Mouse (Mus musculus) adrenal gland, adult (tissue): ENCODE data around the gene Gm5741.
"Not testable (repeated sequence)": the region's sequence is repeated elsewhere in the genome, so short reads cannot be mapped to it uniquely, and the experiment has no call there.

Experiments used
- DNase-seq, 2 experiments: peaks; one replicate each; pipeline ENCODE4 v3.0.0; 2022 to 2023; ENCODE audit warnings: low spot score in 1 of 2; ENCODE audit not compliant: inconsistent age in 2 of 2

Gene Gm5741

DNA sequence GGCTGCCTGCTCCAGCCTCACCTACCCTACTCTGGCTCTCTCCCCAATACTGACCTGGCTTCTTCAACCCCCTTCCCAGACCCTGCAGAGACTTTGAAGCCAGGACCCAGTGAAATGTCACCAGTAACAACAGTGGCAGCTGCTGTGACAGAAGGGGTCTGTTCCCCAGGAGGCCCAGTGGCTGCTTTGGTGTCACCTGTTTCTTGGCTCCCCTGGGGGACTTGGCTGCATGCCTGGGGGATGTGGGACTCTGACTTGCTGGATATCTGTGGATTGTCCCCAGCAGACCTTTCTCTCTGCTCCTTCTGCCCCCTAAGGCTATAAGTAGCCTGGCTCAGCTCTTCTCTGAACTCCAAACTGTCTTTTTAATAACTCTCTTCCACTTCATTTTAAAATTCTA is at the start of gene Gm5741:
TSS of gene Gm5741 (minus strand) at position 1 of the 400 bp plus-strand sequence.
- no peak for DNase-seq

DNA sequence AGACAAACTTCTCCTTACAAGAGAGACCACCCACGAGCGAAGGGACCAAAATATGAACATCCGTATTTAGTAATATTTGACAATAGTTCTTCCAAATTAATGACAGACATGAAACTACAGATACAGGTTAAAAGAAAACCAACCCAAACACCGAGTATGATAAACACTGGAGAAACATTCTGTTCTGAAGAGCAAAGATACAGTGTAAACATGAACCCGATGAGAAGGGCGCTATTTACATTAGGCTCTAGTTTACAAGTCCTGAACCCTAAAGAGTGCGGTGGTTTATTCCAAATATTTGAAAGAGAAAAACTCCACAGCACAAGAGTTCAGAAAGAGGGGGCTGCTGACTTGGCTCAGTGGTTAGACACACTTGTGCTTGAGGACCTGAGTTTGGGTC is 49.2 kb upstream of the Gm5741 start:
- no peak for DNase-seq

DNA sequence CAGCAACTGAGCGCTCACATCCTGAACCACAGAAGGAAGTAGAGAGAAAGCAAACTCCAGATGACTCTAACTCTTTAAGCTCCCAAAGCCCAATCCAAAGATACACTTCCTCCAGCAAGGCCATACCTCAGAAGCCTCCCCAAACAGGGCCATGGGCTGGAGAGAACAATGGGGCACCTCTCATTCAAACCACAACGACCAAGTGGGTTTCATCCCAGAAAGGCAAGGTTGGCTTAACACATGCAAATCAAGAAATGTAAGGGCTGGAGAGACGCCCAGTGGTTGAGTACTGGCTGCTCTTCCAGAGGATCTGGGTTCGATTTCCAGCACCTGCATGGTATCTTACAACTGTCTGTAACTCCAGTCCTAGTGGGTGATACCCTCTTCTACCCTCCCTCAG is 47.7 kb upstream of the Gm5741 start:
- no peak for DNase-seq

DNA sequence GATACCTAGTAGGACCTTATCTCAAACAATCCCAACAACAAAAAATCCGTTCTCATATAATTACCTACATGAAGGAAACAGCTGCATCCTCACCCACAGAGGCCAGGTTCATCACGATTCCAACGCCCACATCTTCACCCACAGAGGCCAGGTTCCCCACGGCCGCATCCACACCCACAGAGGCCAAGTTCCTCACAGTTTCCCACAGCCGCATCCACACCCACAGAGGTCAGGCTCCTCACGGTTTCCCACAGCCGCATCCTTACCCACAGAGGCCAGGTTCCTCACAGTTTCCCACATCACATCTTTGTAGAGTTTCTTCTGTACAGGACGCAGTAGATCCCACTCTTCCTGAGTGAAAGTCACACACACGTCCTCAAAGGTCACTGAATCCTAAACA is 45.5 kb upstream of the Gm5741 start:
- no peak for DNase-seq

DNA sequence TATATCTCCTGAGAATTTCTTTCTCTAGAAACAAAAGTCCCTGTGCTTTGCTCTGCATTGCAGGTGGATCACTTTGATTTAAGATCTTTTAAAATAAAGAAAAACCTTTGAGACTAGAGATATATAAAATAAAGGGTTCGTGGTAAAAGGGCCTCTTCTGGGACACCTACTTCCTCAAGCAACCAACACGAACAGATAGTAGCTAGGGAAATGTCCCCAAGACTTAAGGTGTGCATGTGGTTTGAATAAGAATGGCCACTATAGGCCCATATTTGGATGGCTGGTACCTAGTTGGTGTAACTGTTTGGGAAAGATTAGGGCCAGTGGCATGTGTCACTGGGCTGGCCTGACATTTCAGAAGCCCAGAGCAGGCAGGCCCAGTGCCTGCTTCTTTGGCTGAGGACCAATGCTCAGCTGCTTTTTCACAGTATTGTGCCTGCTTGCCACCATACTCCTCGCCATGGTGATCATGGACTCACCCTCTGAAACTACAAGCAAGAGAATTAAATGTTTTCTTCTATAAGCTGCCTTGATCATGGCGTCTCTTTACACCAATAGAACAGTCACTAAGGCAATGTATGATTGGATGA is 32.4 kb upstream of the Gm5741 start:
- no peak for DNase-seq

DNA sequence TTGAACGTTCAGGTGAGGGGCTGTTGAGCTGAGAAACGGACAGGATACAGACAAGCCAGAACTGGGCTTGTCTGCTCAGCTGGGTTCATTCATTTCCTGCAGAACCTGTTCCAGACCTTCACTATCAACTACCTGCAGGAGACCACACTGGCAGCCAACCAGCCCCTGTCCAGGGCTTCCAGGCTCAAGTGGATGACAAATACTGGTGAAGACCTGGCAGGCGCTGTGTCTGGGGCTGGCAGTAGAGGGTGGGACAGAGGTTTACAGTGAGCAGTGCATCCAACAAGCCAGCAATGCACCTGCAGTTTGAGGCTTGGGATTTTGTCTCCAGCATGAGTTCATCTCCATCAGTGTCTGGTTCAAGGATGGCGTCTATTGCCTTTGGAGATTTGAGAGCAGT is 29.1 kb upstream of the Gm5741 start:
- DNase-seq = no peak

DNA sequence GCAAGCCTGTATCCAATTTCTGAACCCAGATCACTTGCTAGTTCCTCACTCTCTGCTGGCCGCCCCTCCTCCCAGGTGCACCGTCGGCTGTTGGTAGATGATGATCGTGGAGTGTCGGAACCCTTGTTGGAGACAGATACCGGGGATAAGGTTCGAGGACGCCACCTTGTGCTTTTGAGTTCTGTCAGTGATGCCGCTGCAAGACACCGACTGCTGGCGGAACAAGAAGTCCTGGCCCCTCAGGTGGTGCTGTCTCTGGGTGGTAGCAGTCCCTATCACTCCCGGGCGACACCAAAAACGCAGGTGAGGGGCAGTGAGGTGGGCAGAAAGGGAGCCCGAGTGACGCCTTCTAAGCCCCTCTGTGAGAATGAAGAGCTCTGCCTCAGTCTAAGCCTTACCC is 28.4 kb upstream of the Gm5741 start:
- DNase-seq = no peak

DNA sequence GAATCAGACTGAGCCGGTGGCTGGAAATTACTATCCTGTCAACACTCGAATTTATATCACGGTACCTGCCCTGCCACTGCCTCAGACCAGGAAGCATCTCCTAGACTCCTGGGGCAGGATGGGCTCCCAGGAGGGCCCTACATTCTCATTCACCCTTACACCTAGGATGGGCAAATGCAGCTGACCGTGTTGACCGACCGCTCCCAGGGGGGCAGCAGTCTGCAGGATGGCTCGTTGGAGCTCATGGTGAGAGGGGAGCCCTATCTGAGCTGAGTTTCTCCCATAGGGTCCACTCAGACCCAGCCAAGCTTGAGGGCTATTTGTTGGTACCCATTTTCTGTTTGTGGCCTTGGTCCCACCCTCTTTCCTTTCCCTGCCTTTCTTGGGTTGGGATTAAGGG is 27.8 kb upstream of the Gm5741 start:
- no peak for DNase-seq

DNA sequence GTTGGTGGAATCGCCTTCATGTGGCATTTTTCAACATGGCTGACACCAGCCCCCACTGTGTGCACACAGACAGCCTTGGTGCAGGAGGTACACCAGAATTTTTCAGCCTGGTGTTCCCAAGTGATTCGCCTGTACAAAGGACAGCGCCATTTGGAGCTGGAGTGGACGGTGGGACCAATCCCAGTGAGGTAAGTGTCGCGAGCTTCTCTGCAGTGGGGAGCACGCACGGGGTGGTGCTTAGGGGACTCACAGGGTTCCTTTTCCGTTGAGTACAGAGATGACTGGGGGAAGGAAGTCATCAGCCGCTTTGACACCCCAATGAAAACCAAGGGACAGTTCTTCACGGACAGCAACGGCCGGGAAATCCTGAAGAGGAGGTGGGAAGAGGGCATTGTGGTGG is 27.3 kb upstream of the Gm5741 start:
- no peak for DNase-seq

DNA sequence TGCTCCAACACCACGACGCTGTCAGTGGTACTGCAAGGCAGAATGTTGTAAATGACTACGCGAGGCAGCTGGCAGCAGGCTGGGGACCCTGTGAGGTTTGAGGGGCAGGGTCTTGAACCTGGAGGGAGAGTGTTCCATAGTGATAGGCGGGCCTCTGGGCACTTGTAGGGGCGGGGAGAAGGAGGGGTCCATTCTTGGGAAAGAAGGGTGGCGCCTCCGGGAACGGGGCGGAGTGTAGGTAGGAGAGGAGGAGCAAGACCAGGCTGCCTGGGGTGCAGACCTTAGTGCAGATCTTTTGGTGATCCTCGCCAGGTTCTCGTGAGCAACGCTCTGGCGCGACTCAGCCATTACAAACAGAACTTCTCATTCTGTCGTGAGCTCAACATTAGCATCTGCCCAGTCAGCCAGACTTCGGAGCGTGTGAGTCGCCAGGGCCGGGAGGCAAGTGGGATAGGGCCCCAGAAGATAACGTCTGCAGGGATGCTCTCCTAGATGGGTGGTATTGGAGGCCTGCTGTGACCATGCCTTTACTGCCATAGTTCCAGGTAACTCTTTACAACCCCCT is 23.8 kb upstream of the Gm5741 start:
- DNase-seq = peak in 1 of 2 experiments; percentile 21

DNA sequence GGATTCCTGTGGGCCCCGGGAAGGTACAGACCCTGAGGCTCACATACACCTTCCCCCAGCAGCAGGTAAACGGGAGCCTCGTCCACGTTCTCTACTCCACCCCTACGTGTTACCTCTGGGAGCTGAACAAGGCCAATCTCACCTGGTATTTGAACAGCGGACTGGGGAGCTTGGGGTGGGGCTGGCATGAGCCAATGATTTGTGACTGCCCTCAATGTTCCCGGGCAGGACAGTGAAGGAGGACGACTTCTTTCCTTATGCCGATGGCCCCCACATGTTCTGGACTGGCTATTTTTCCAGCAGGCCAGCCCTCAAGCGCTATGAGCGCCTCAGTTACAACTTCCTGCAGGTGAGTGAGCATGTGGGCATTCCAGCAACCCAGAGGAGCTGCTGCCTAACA is 23.1 kb upstream of the Gm5741 start:
- no peak for DNase-seq

DNA sequence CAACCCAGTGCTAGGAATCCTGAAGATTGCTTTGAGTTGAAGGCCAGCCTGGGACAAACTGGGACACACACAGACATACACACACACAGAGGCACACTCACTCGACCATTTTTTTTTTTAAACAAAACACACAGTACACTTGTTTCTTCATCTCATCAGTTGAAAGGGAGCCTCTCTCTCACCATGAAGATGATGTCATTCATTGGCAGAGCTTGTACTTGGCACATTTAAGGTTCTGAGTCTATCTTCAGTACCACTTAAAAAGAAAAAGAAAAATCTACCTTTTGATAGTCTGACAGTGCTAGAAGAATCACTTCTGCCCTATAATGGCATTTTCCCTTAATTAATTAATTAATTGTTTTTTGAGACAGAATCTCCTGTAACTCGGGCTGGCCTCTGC is 21.0 kb upstream of the Gm5741 start:
- DNase-seq = no peak

DNA sequence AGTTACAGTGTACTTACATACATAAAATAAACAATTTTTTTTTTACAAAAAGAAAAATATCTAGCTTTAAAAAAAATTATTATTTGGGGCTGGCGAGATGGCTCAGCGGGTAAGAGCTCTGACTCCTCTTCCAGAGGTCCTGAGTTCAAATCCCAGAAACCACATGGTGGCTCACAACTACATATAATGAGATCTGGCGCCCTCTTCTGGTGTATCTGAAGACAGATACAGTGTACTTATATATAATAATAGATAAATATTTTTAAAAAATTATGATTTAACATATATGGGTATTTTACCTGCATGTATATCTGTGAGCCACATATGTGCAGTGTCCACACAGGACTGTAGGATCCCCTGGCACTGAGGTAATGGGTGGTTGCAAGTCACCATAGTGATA is 18.5 kb upstream of the Gm5741 start:
- peak in 1 of 2 experiments; percentile 44 for DNase-seq

DNA sequence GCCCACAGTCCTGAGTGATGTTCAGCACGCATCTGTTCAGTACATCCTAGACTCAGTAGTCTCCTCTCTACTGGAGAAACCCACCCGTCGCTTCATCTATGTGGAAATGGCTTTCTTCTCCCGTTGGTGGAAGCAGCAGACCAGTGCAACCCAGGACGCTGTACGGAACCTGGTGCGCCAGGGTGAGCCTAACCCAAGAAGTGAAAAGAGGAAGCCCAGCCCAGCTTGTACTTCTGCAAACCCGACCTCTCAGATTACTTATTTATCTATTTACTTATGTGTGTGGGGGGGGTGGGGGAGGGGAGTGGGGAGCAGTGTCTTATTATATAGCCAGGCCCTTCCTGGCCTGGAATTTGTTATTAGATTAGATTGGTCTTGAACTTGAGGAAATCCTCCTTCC is 16.9 kb upstream of the Gm5741 start:
- DNase-seq = peak in 1 of 2 experiments; percentile 37

DNA sequence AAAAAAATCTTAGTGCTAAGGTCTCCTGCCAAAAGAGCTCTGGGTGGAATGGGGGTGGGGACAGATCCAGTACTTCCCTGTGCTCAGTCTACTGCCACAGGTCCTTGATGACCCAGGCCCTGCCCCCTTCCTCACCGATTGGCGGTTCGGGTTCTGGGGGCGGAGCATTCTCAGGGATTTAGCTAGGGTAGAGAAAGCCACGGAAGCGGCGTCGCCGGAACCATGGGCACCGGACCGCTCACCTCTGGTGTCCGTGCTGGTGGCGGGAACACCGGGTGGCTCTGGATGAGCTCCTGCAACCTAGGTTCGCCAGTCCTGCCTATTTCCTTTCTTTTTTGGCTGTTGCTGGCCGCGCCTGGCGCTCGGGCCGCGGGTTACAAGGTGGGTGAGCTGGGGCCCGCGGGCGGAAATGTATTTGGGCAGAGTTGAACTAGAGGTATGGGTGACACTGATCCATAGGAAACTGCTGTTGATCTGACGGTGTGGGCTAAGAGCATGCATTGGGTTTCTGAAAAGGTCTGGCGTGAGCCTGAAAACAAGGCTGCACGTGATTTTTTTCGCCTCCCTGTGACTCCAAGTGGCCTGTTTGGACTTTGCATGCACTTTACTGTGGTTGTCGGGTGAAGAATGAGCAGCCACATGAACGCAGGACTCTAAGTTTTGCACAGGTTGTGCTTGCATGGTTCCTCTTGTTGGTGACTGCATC is 15.5 kb upstream of the Gm5741 start, which contains the start of gene Man2b1:
TSS of gene Man2b1 (plus strand) at position 163 of the 706 bp plus-strand sequence.
- DNase-seq = peak; percentile 93 to 97

DNA sequence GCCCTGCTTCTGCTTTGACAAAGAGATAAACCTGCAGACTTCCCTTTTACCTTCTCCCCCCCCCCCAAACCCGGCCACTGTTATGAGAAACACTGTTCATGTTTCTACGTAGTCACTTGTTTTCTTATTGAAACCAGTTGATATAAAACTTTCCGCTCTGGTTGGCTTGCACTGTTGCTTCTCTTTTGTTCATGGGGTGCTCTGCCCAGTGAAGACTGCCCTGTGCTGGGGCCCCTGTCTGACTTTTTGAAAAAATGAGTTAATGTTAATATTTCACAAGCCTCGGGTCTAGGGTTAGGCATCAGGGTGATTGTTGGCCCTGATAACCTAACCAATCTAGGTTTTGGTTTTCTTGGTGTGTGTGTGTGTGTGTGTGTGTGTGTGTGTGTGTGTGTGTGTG is 14.4 kb upstream of the Gm5741 start:
- not testable (repeated sequence) for DNase-seq

DNA sequence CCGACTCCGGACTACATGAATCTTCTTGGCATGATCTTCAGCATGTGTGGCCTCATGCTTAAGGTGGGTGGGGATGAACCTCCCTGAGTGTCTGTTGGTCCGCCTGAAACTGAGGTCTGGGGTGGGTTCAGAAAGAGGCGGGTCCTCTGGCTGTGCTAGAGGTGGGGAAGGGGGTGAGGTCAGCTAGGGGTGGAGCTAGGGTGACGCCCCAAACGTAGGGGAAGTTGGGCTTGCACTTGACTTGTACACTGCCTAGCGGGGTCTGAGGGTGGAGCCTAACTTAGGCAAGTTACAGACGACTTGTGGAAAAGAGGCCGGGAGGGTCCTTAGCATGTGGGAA is 13.4 kb upstream of the Gm5741 start, which contains the start of gene Wdr83:
TSS of gene Wdr83 (minus strand) at position 91 of the 340 bp plus-strand sequence.
- DNase-seq = no peak

DNA sequence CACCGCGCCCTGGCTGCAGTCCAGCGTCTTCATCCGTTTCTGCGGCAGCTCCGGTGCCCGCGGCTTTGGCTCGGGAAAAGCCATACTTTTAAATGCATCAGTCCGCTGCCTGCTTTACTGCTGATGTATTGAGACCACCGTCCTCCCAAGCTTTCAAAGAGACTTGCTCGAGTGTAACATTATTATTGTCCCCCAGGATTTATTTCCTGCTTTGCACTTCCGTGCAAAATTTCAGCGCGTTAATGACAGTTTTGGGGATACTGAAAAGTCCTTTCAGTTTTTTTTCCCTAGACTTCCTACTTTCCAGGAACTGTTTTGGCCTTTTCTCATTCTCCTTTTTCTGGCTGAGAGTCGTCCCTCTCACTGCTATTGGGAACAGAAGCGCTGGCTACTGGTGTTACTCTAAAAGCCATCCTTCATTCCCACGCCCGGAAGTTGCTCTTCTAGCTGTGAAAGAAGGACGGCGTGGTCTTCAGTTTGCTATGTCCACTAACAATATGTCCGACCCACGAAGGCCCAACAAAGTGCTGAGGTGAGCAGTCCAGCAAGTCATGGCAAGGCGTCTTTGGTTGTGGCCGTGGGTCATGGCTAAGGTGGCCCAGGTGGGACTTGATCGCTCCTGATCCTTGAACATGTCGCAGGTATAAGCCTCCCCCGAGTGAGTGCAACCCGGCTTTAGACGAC is 12.9 kb upstream of the Gm5741 start, which contains the start of gene Wdr83os:
TSS of gene Wdr83os (plus strand) at position 209 of the 684 bp plus-strand sequence.
- DNase-seq = peak; percentile 63 to 89

DNA sequence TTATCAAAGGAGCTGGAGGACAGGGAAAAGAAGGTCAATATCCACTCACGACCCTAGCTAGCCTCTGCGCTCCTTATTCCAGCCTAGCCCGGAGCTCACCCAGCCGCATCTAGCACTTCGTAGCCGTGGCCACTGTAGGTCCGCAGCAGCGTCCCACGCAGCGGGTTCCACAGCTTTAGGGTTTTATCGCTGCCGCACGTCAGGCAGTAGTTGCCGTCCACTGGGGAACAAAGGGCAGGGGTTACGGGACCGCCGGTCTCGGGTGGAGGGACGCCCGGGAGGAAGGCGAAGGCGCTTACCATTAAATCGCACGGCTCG is 12.4 kb upstream of the Gm5741 start:
- peak in 1 of 2 experiments; percentile 87 for DNase-seq

DNA sequence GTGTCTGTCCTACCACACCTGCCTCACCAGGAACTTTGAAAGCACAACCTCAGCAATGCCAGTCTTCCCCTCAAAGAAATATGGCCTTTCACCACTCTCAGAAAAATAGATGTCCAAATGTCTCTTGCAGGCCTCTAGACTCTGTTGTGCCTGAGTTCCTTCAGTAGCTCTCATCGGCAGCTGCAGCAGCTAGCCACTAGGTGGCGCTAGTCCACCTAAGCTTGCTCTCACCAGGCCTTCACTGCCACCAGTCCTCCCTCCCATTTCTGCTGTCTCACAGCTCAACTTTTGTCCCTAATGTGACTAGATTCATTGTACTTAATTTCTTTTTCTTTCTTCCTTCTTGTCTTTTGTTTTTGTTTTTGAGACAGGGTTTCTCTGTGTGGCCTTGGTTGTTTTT is 9.2 kb upstream of the Gm5741 start:
- DNase-seq = peak; percentile 80 to 92

DNA sequence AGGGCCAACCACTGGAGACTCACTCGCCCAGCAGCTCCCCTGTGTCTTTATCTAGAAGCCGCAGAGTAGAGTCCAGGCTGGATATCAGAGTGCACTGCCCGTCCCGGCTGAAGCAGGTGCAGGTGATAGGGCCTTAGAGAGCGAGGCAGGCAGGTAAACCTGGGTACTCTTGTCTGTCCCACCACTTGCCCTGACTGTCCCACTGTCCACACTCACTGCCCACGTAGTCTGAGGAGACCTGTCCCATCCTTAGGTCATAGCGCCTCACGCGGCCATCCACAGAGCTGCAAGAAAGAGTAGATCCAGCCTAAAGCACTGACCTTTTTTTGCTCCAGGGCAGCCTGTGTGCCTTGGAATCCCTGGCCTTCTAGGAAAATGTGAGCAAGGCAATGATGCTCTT is 8.2 kb upstream of the Gm5741 start:
- peak; percentile 55 to 72 for DNase-seq

DNA sequence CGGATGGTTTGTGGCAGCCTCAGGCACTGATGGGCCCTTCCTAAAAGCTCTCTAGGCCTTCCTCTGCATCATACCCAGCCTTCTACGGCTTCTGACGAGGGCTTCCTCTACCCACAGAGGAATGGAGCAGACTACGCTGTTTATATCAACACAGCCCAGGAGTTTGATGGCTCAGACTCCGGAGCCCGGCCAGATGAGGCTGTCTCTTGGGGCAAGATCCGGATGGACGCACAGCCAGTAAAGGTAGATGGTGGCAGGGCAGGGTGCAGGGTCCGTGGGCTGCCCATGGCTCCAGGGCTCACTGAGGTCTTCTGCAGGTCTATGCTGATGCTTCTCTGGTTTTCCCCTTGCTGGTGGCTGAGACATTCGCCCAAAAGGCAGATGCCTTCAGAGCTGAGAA is 6.8 kb upstream of the Gm5741 start:
- no peak for DNase-seq
